Mouse (Mus musculus) erythroblast, embryonic 14.5 days (primary cell): ENCODE measurements around the gene Lrrc1.

Experiments
- GATA1 ChIP-seq: IDR thresholded peaks from 2 replicates; pipeline ENCODE4 v1.6.1; 2012; ENCODE audit warnings: low read length, inconsistent platforms, mixed read lengths
- TAL1 ChIP-seq: IDR thresholded peaks from 3 replicates; pipeline ENCODE4 v1.6.1; 2012; ENCODE audit warnings: low read length, inconsistent platforms, mixed read lengths

DNA sequence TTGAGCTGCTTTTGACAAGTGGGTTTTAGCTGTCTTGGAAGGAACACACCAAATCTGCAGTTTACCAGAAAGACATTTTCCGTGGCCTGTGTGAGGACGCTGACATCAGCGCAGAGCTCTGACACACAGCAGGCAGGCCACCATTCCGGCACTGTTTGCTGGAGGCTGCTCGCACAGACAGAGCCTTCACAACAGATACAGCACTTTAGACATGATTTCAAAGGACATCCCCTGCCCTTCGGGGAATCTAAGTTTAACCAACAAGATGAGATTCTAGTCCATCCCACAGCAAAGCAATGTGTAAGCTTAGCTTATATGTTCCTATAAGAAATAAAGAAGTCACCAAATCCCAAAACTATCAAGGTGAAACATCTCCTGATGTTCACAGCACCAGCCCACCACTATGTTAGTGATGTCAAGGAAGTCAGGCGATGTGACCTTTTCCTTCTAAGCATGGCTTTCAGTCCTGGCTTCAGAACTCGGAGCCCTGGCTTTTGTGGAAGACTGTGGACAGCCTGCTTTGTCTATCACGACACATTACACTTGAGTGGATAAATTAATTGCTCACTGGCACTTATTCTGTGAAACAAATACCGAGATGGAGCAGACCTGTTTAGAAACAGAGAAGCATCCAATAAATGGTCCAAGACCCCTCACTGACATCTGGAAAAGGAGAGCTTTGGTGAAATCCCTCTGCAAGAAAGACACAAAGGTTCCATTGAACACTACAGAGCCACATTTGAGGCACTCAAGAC is 66.3 kb downstream of the Lrrc1 start:
- TF ChIP-seq GATA1 (no peak), TAL1 (no peak)
